Mouse (Mus musculus): ENCODE measurements around the gene Itga9. TPM values are rescaled to one million over a fixed set of nuclear protein-coding genes. Genes with fewer than 3 reads are reported as not detected.

The Itga9 gene
- polyA plus RNA-seq, 1 experiment = 8.2 TPM

GRCm38 (mm10) chr9:118741268-118741667 lies 134.8 kb downstream of the Itga9 start:
- DNase-seq (ENCODE audit: low read depth, low spot score) = no peak
- WGBS = 36% methylated on average over 9 of the region's 9 CpGs

GRCm38 (mm10) chr9:118749335-118749949 lies 143.0 kb downstream of the Itga9 start:
- no peak for DNase-seq (ENCODE audit: low read depth, low spot score)
- WGBS = 58% methylated on average over 8 of the region's 8 CpGs

- no peak for DNase-seq (ENCODE audit: low read depth, low spot score)
- 81% methylated on average over 7 of the region's 7 CpGs for WGBS
Observed at GRCm38 (mm10) chr9:118750828-118751227, 144.3 kb downstream of the Itga9 start.

- WGBS = 78% methylated on average over 2 of the region's 2 CpGs
Observed at GRCm38 (mm10) chr9:118752376-118752775, 145.9 kb downstream of the Itga9 start.

GRCm38 (mm10) chr9:118759462-118759861 lies 153.0 kb downstream of the Itga9 start:
- WGBS = 49% methylated on average over 4 of the region's 4 CpGs
- no peak for DNase-seq (ENCODE audit: low read depth, low spot score)

More at GRCm38 (mm10) chr9:118752376-118752775, 145.9 kb downstream of the Itga9 start:
- DNase-seq (ENCODE audit: low read depth, low spot score) = no peak

GRCm38 (mm10) chr9:118761953-118762590 lies 155.6 kb downstream of the Itga9 start:
- 56% methylated on average over 8 of the region's 8 CpGs for WGBS
- DNase-seq (ENCODE audit: low read depth, low spot score) = no peak

- WGBS = 33% methylated on average over 7 of the region's 7 CpGs
- no peak for DNase-seq (ENCODE audit: low read depth, low spot score)
Observed at GRCm38 (mm10) chr9:118762759-118763158, 156.3 kb downstream of the Itga9 start.

GRCm38 (mm10) chr9:118763203-118763602 lies 156.7 kb downstream of the Itga9 start:
- no peak for DNase-seq (ENCODE audit: low read depth, low spot score)
- WGBS = 70% methylated on average over 4 of the region's 4 CpGs

- no peak for DNase-seq (ENCODE audit: low read depth, low spot score)
- WGBS = 80% methylated on average over 3 of the region's 3 CpGs
Observed at GRCm38 (mm10) chr9:118763646-118764045, 157.2 kb downstream of the Itga9 start.

- DNase-seq (ENCODE audit: low read depth, low spot score) = no peak
Observed at GRCm38 (mm10) chr9:118765059-118765458, 158.6 kb downstream of the Itga9 start.

GRCm38 (mm10) chr9:118767008-118767407 lies 160.5 kb downstream of the Itga9 start:
- DNase-seq (ENCODE audit: low read depth, low spot score) = no peak
- WGBS = 72% methylated on average over 7 of the region's 7 CpGs

- DNase-seq (ENCODE audit: low read depth, low spot score) = no peak
- WGBS = 61% methylated on average over 4 of the region's 4 CpGs
Observed at GRCm38 (mm10) chr9:118768596-118768995, 162.1 kb downstream of the Itga9 start.

- WGBS = 60% methylated on average over 4 of the region's 4 CpGs
- no peak for DNase-seq (ENCODE audit: low read depth, low spot score)
Observed at GRCm38 (mm10) chr9:118770366-118770765, 163.9 kb downstream of the Itga9 start.

GRCm38 (mm10) chr9:118774676-118775075 lies 168.2 kb downstream of the Itga9 start:
- DNase-seq (ENCODE audit: low read depth, low spot score) = no peak
- WGBS = 89% methylated on average over 6 of the region's 6 CpGs

- 97% methylated on average over 2 of the region's 2 CpGs for WGBS
- DNase-seq (ENCODE audit: low read depth, low spot score) = no peak
Observed at GRCm38 (mm10) chr9:118776880-118777438, 170.5 kb downstream of the Itga9 start.

GRCm38 (mm10) chr9:118778596-118778995 lies 172.1 kb downstream of the Itga9 start:
- WGBS = 67% methylated on average over 2 of the region's 2 CpGs
- DNase-seq (ENCODE audit: low read depth, low spot score) = no peak

GRCm38 (mm10) chr9:118784621-118785020 lies 178.1 kb downstream of the Itga9 start:
- DNase-seq (ENCODE audit: low read depth, low spot score) = no peak
- 64% methylated on average over 4 of the region's 4 CpGs for WGBS

GRCm38 (mm10) chr9:118785816-118786215 lies 179.3 kb downstream of the Itga9 start:
- no peak for DNase-seq (ENCODE audit: low read depth, low spot score)
- 58% methylated on average over 6 of the region's 6 CpGs for WGBS

GRCm38 (mm10) chr9:118788869-118789281 lies 182.4 kb downstream of the Itga9 start:
- WGBS = 55% methylated on average over 10 of the region's 10 CpGs
- DNase-seq (ENCODE audit: low read depth, low spot score) = no peak

- WGBS = 78% methylated on average over 3 of the region's 3 CpGs
Observed at GRCm38 (mm10) chr9:118791231-118791630, 184.7 kb downstream of the Itga9 start.

GRCm38 (mm10) chr9:118793151-118793785 lies 186.8 kb downstream of the Itga9 start:
- DNase-seq (ENCODE audit: low read depth, low spot score) = no peak
- WGBS = 82% methylated on average over 15 of the region's 21 CpGs

More at GRCm38 (mm10) chr9:118791231-118791630, 184.7 kb downstream of the Itga9 start:
- DNase-seq (ENCODE audit: low read depth, low spot score) = no peak
